Comparison of ENCODE assay signal across 7 mouse cellular contexts in the genomic region with DNA sequence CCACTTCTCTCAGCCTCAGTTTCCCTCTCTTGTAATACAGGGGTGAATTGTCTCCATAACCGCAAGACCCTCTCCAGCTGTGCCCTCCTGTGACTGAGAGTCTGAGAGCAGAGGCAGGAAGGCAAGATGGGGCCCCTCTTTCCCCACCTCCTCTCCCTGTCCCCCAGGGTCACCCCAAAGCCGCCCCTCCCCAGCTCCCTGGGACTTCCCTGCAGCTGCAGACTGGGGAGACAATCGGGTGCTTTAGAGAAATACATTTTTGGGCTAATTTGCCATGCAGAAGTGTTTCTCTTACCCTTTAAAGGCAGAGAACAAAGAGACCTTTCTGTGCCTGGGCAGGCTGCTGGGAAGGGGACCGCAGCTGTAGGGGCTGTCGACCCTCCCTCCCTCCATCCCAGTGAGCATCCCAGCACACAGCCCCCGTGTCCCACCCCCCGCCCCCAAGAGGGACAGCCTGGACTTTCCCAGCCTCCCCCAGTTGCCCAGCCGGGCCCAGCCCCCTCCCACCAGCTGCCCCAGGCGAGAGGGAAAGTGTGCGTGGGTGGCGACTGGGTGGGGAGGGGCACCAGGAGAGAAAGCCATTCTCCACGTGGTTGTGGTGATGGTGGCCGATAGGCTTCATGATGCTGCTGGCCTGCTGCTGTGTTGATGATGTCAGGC. TPM values are rescaled to one million over a fixed set of nuclear protein-coding genes. Genes with fewer than 3 reads are reported as not detected.
DNase-seq lines count a peak whose midpoint lies in the region; ATAC-seq and TF ChIP-seq lines count a peak whose summit lies in the region.

No protein-coding gene starts in this region.

- TF ChIP-seq RAD21 in CH12.LX (IDR thresholded peaks at IDR 0.05; ENCODE audit: low read depth, low read length): no peak

- H3K9me3 ChIP-seq in CH12.LX (replicated peaks; ENCODE audit: low read length): no peaks in the 10 kb centered on the region
- H3K9me3 ChIP-seq in hindbrain, embryonic 12.5 days (replicated peaks): no peaks in the 10 kb centered on the region
- no peaks in the 10 kb centered on the region for H3K9me3 ChIP-seq in midbrain, embryonic 13.5 days
- H3K9me3 ChIP-seq in liver, embryonic 11.5 days (ENCODE audit: control insufficient read depth, low read length): no peaks in the 10 kb centered on the region

- TF ChIP-seq EP300 in CH12.LX (IDR thresholded peaks at IDR 0.05; ENCODE audit: low read length): no peak

- no peak for TF ChIP-seq POLR2A in CH12.LX (IDR thresholded peaks at IDR 0.05; ENCODE audit: low read depth, low read length)

- ATAC-seq in hindbrain, embryonic 12.5 days (ENCODE audit: low FRiP score): peak; percentile 82
- peak; percentile 83 for ATAC-seq in midbrain, embryonic 13.5 days
- no peak for ATAC-seq in liver, embryonic 11.5 days (replicated peaks; ENCODE audit: low FRiP score)
- ATAC-seq in erythroblast, adult 5-6 weeks (replicated peaks; ENCODE audit: low FRiP score, poor library complexity, severe bottlenecking): no peak

- no peak overlapping the region for H3K27ac ChIP-seq in CH12.LX (ENCODE audit: insufficient read depth, low read depth)
- H3K27ac ChIP-seq in hindbrain, embryonic 12.5 days: peak overlapping the region; percentile 79
- H3K27ac ChIP-seq in midbrain, embryonic 13.5 days: peak overlapping the region; percentile 80
- H3K27ac ChIP-seq in liver, embryonic 11.5 days (ENCODE audit: low read depth, low read length): no peak overlapping the region

- peak; percentile 21 for DNase-seq in CH12.LX (ENCODE audit: extremely low read depth)
- DNase-seq in Muller cell, postnatal 12 days (ENCODE audit: inconsistent ontology term): peak; percentile 75
- DNase-seq in liver, embryonic 11.5 days (ENCODE audit: low spot score): no peak
- no peak for DNase-seq in heart, adult 18-20 months

- peak overlapping the region; percentile 4; the same call in 1 of the 2 replicates for H3K4me2 ChIP-seq in CH12.LX (ENCODE audit: insufficient read depth, low read depth, poor library complexity, severe bottlenecking)
- peak overlapping the region; percentile 33 for H3K4me2 ChIP-seq in hindbrain, embryonic 12.5 days (replicated peaks)
- H3K4me2 ChIP-seq in midbrain, embryonic 13.5 days (replicated peaks): peak overlapping the region; percentile 22
- no peak overlapping the region for H3K4me2 ChIP-seq in liver, embryonic 11.5 days

- dilution Hi-C loops in CH12.LX (cut with MboI; ENCODE audit: extremely low pct_ligation_motif_present, extremely low pct_unique_long_range_greater_than_20kb, low sequenced_read_pairs): no loop called here

- no peak overlapping the region for H3K9ac ChIP-seq in CH12.LX (ENCODE audit: insufficient read depth, low read depth)
- no peak overlapping the region for H3K9ac ChIP-seq in hindbrain, embryonic 12.5 days
- peak overlapping the region; percentile 48; the same call in 1 of the 2 replicates for H3K9ac ChIP-seq in midbrain, embryonic 13.5 days (replicated peaks)
- no peak overlapping the region for H3K9ac ChIP-seq in liver, embryonic 11.5 days (ENCODE audit: low read depth, low read length)

- 7% methylated on average over 13 of the region's 13 CpGs for WGBS in hindbrain, embryonic 12.5 days
- WGBS in midbrain, embryonic 13.5 days: 7% methylated on average over 13 of the region's 13 CpGs
- 36% methylated on average over 13 of the region's 13 CpGs for WGBS in liver, embryonic 11.5 days

- TF ChIP-seq CTCF in CH12.LX (conservative IDR thresholded peaks at IDR 0.05 in 1 of 2, IDR thresholded peaks at IDR 0.05 in 1 of 2; ENCODE audit: low read depth in 2 of 2, low read length in 2 of 2): no peak

- H3K27me3 ChIP-seq in CH12.LX (replicated peaks): peaks cover 10% of the 10 kb centered on the region
- no peaks in the 10 kb centered on the region for H3K27me3 ChIP-seq in hindbrain, embryonic 12.5 days
- no peaks in the 10 kb centered on the region for H3K27me3 ChIP-seq in midbrain, embryonic 13.5 days
- peaks cover 8% of the 10 kb centered on the region for H3K27me3 ChIP-seq in liver, embryonic 11.5 days (replicated peaks; ENCODE audit: control insufficient read depth, insufficient read depth, low read length)

- H3K36me3 ChIP-seq in CH12.LX (replicated peaks in 1 of 2; ENCODE audit: control insufficient read depth in 1 of 2, insufficient read depth in 1 of 2, low read length in 1 of 2): no peaks in the 10 kb centered on the region
- no peaks in the 10 kb centered on the region for H3K36me3 ChIP-seq in hindbrain, embryonic 12.5 days
- H3K36me3 ChIP-seq in midbrain, embryonic 13.5 days: no peaks in the 10 kb centered on the region
- H3K36me3 ChIP-seq in liver, embryonic 11.5 days (ENCODE audit: control insufficient read depth, insufficient read depth, low read length): no peaks in the 10 kb centered on the region

- in situ Hi-C loops in CH12.LX (cut with MboI; ENCODE audit: low pct_ligation_motif_present, low pct_unique_long_range_greater_than_20kb, low sequenced_read_pairs): no loop called here

- H3K4me1 ChIP-seq in CH12.LX (ENCODE audit: control insufficient read depth in 1 of 2, insufficient read depth in 2 of 2): peaks cover 21 to 24% of the 10 kb centered on the region in 2 experiments
- peaks cover 23% of the 10 kb centered on the region for H3K4me1 ChIP-seq in hindbrain, embryonic 12.5 days
- peaks cover 27% of the 10 kb centered on the region for H3K4me1 ChIP-seq in midbrain, embryonic 13.5 days (replicated peaks)
- peaks cover 7% of the 10 kb centered on the region; the same call in 1 of the 2 replicates for H3K4me1 ChIP-seq in liver, embryonic 11.5 days (replicated peaks; ENCODE audit: control insufficient read depth, insufficient read depth, low read length)

- H3K4me3 ChIP-seq in CH12.LX (replicated peaks in 1 of 3; ENCODE audit: low read depth in 2 of 3, low read length in 2 of 3, poor library complexity in 1 of 3): no peak overlapping the region
- no peak overlapping the region for H3K4me3 ChIP-seq in hindbrain, embryonic 12.5 days
- no peak overlapping the region for H3K4me3 ChIP-seq in midbrain, embryonic 13.5 days (replicated peaks)
- no peak overlapping the region for H3K4me3 ChIP-seq in liver, embryonic 11.5 days (ENCODE audit: low read depth, low read length)

- no peaks in the 10 kb centered on the region for H3K79me2 ChIP-seq in CH12.LX (replicated peaks; ENCODE audit: control insufficient read depth, extremely low read depth, insufficient read depth, poor library complexity, severe bottlenecking)

TF ChIP-seq in CH12.LX, 34 proteins besides CTCF, POLR2A, EP300 and RAD21:
- TF ChIP-seq HCFC1 (IDR thresholded peaks at IDR 0.05; ENCODE audit: low read depth, low read length): no peak
- no peak for TF ChIP-seq NRF1 (IDR thresholded peaks at IDR 0.05; ENCODE audit: low read depth, low read length)
- no peak for TF ChIP-seq ZNF384 (IDR thresholded peaks at IDR 0.05; ENCODE audit: low read depth, low read length)
- TF ChIP-seq MAFK (IDR thresholded peaks at IDR 0.05; ENCODE audit: insufficient replicate concordance, low read length): no peak
- peak; percentile 38; the same call in 1 of the 2 replicates for TF ChIP-seq MAX (IDR thresholded peaks at IDR 0.05; ENCODE audit: low read length)
TF ChIP-seq in CH12.LX: peak in this region for 1.

RNA-seq across cellular contexts. Expression of a gene that starts 27.4 kb away (rescaled TPM):
- total RNA-seq in CH12.LX (2012; rRNA removed) (23.2 and 23.4 TPM in 2 replicates), CH12.LX (2014; rRNA removed) (13.9 and 15.4 TPM in 2 replicates)
- 14.9 and 18.5 TPM in 2 replicates for polyA plus RNA-seq in CH12.LX (2012; ENCODE audit: insufficient read length, low read depth)
- polyA plus RNA-seq in hindbrain, embryonic 12.5 days (2016; fragmentation: Nextera tagmentation; extraction: Ambion mirVana): 67.1 and 72.6 TPM in 2 replicates
- polyA plus RNA-seq in midbrain, embryonic 13.5 days (2015; fragmentation: Nextera tagmentation; extraction: Ambion mirVana): 82.2 and 86.8 TPM in 2 replicates
- polyA plus RNA-seq in liver, embryonic 11.5 days (2014; fragmentation: Nextera tagmentation; extraction: Ambion mirVana): 13.5 and 18.0 TPM in 2 replicates
- total RNA-seq in erythroblast, adult 5-6 weeks (2015; ENCODE audit: low replicate concordance): 1.3 TPM in 1 of 2 replicates, not detected in the other
- total RNA-seq in erythroblast, adult 5-6 weeks (2017; ENCODE audit: low replicate concordance): 1.3 and 4.9 TPM in 2 replicates
- total RNA-seq in heart, adult 18-20 months (2021): 10 to 100 TPM; 22.4 to 22.8 TPM

RNA-seq across cellular contexts. Expression of a gene that starts 27.6 kb away (rescaled TPM):
- 0.21 and 0.29 TPM in 2 replicates for total RNA-seq in CH12.LX (2012; rRNA removed)
- total RNA-seq in CH12.LX (2014; rRNA removed): 0.49 and 0.77 TPM in 2 replicates
- 0.59 and 1.3 TPM in 2 replicates for polyA plus RNA-seq in CH12.LX (2012; ENCODE audit: insufficient read length, low read depth)
- 1.0 TPM in 2 replicates for polyA plus RNA-seq in hindbrain, embryonic 12.5 days (2016; fragmentation: Nextera tagmentation; extraction: Ambion mirVana)
- polyA plus RNA-seq in midbrain, embryonic 13.5 days (2015; fragmentation: Nextera tagmentation; extraction: Ambion mirVana): 0.88 and 1.0 TPM in 2 replicates
- 0.10 TPM in 1 of 2 replicates, not detected in the other for polyA plus RNA-seq in liver, embryonic 11.5 days (2014; fragmentation: Nextera tagmentation; extraction: Ambion mirVana)
- not detected in 2 replicates for total RNA-seq in erythroblast, adult 5-6 weeks (2015; ENCODE audit: low replicate concordance)
- total RNA-seq in erythroblast, adult 5-6 weeks (2017; ENCODE audit: low replicate concordance): not detected in 2 replicates
- 1 to 10 TPM; 1.2 to 1.3 TPM for total RNA-seq in heart, adult 18-20 months (2021)

RNA-seq across cellular contexts. Expression of a gene that starts 36.6 kb away (rescaled TPM):
- 0.04 and 0.08 TPM in 2 replicates for total RNA-seq in CH12.LX (2012; rRNA removed)
- total RNA-seq in CH12.LX (2014; rRNA removed): not detected in 2 replicates
- polyA plus RNA-seq in CH12.LX (2012; ENCODE audit: insufficient read length, low read depth): not detected in 2 replicates
- polyA plus RNA-seq in hindbrain, embryonic 12.5 days (2016; fragmentation: Nextera tagmentation; extraction: Ambion mirVana): 12.4 and 19.5 TPM in 2 replicates
- 0.58 and 0.67 TPM in 2 replicates for polyA plus RNA-seq in midbrain, embryonic 13.5 days (2015; fragmentation: Nextera tagmentation; extraction: Ambion mirVana)
- polyA plus RNA-seq in liver, embryonic 11.5 days (2014; fragmentation: Nextera tagmentation; extraction: Ambion mirVana): 0.81 and 0.84 TPM in 2 replicates
- not detected in 2 replicates for total RNA-seq in erythroblast, adult 5-6 weeks (2015; ENCODE audit: low replicate concordance)
- not detected in 2 replicates for total RNA-seq in erythroblast, adult 5-6 weeks (2017; ENCODE audit: low replicate concordance)
- total RNA-seq in heart, adult 18-20 months (2021): 1 to 10 TPM; 1.4 TPM

RNA-seq across cellular contexts. Expression of a gene that starts 52.9 kb away (rescaled TPM):
- total RNA-seq in CH12.LX (2012; rRNA removed) (0.08 and 0.29 TPM in 2 replicates), CH12.LX (2014; rRNA removed) (not detected in 2 replicates)
- 0.79 and 0.83 TPM in 2 replicates for polyA plus RNA-seq in CH12.LX (2012; ENCODE audit: insufficient read length, low read depth)
- polyA plus RNA-seq in hindbrain, embryonic 12.5 days (2016; fragmentation: Nextera tagmentation; extraction: Ambion mirVana): 0.36 and 0.66 TPM in 2 replicates
- 0.22 and 0.23 TPM in 2 replicates for polyA plus RNA-seq in midbrain, embryonic 13.5 days (2015; fragmentation: Nextera tagmentation; extraction: Ambion mirVana)
- 0.12 TPM in 1 of 2 replicates, not detected in the other for polyA plus RNA-seq in liver, embryonic 11.5 days (2014; fragmentation: Nextera tagmentation; extraction: Ambion mirVana)
- not detected in 2 replicates for total RNA-seq in erythroblast, adult 5-6 weeks (2015; ENCODE audit: low replicate concordance)
- total RNA-seq in erythroblast, adult 5-6 weeks (2017; ENCODE audit: low replicate concordance): not detected in 2 replicates
- total RNA-seq in heart, adult 18-20 months (2021): under 1 TPM; 0.50 to 0.64 TPM

Comparison
In these comparisons a context has a peak if more than half of its experiments do, and no peak if none do; other contexts are left out.
1. DNase-seq: peak in CH12.LX (single experiment) and Muller cell, postnatal 12 days (single experiment); none in liver, embryonic 11.5 days (single experiment) and heart, adult 18-20 months (0 of 2).
2. H3K27ac ChIP-seq: peak in hindbrain, embryonic 12.5 days (single experiment) and midbrain, embryonic 13.5 days (single experiment); none in CH12.LX (single experiment) and liver, embryonic 11.5 days (single experiment).
3. ATAC-seq: peak in hindbrain, embryonic 12.5 days (single experiment) and midbrain, embryonic 13.5 days (single experiment); none in liver, embryonic 11.5 days (single experiment) and erythroblast, adult 5-6 weeks (single experiment).